Mouse (Mus musculus): Measurements from ENCODE around the gene Clstn2. TPM values are rescaled to one million over a fixed set of nuclear protein-coding genes. Genes with fewer than 3 reads are reported as not detected.

The Clstn2 gene
- polyA plus RNA-seq, 1 experiment from 2014 or later, result 4.7 TPM

DNA sequence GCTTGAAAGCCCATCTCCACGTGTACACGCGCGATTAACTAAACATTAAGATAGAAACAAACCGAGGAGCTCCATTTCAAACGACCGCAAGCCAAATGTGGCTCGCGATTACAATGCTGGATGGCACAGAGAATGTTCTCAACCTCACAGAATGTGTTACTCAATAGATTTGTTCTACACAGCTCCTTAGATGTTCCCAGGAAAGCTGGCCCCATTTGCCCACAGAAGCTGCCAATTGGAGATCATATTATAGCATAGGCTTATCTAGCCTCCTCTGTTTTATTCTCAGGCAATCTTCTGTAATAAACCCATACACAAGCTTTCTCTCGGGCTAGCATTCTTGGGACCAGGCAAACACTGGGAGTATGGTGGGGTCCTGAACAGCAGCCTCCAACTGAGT lies 334.9 kb downstream of the Clstn2 start:
- no peak overlapping the region for H3K4me2 ChIP-seq (replicated peaks)
- no peak overlapping the region for H3K4me3 ChIP-seq
- H3K4me1 ChIP-seq, result no peaks in the 10 kb centered on the region
- H3K27ac ChIP-seq, result no peak overlapping the region
- no peak for ATAC-seq (ENCODE audit: low FRiP score, low read depth)
- WGBS, result 93% methylated on average over 10 of the region's 10 CpGs
- peaks cover 3% of the 10 kb centered on the region for H3K27me3 ChIP-seq
- H3K9ac ChIP-seq, result no peak overlapping the region
- no peaks in the 10 kb centered on the region for H3K36me3 ChIP-seq
- H3K9me3 ChIP-seq, result no peaks in the 10 kb centered on the region

- no peaks in the 10 kb centered on the region for H3K9me3 ChIP-seq
- no peaks in the 10 kb centered on the region for H3K36me3 ChIP-seq
- no peak for ATAC-seq (ENCODE audit: low FRiP score, low read depth)
- no peak overlapping the region for H3K27ac ChIP-seq
- WGBS, result 68% methylated on average over 5 of the region's 5 CpGs
- no peak overlapping the region for H3K4me2 ChIP-seq (replicated peaks)
- H3K4me1 ChIP-seq, result no peaks in the 10 kb centered on the region
- no peaks in the 10 kb centered on the region; the same call in 1 of the 2 replicates for H3K27me3 ChIP-seq
- H3K9ac ChIP-seq, result no peak overlapping the region
- H3K4me3 ChIP-seq, result no peak overlapping the region
These were observed 336.2 kb downstream of the Clstn2 start for GRCm38 (mm10) chr9:97696655-97697235.

DNA sequence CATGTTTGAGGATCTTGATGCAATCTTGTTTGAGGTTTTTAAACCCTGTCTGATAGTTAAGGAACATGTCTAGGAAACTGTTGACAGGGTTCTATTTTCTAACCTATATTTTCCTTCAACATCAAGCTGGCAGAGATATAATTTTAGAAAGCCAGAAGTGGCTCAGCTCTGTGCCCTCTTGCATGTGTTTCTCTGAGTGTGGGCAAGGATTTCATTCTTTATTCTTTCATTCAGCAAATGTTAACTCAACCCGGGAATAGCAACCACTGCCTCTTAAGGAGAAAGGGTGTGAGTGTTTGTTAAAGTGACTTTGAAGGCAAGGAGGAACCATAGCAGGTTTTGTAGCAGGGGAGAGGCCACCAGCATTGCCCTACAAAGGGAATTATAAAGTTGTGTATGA lies 337.7 kb downstream of the Clstn2 start:
- H3K4me3 ChIP-seq, result no peak overlapping the region
- no peak overlapping the region for H3K9ac ChIP-seq
- no peak overlapping the region for H3K27ac ChIP-seq
- no peaks in the 10 kb centered on the region for H3K36me3 ChIP-seq
- no peaks in the 10 kb centered on the region for H3K4me1 ChIP-seq
- H3K9me3 ChIP-seq, result no peaks in the 10 kb centered on the region
- ATAC-seq (ENCODE audit: low FRiP score, low read depth), result no peak
- H3K27me3 ChIP-seq, result no peaks in the 10 kb centered on the region; the same call in 1 of the 2 replicates
- 67% methylated on average over 1 of the region's 1 CpGs for WGBS
- H3K4me2 ChIP-seq (replicated peaks), result no peak overlapping the region

- ATAC-seq (ENCODE audit: low FRiP score, low read depth), result no peak
- H3K36me3 ChIP-seq, result no peaks in the 10 kb centered on the region
These were observed 346.1 kb downstream of the Clstn2 start for GRCm38 (mm10) chr9:97686826-97687425.

GRCm38 (mm10) chr9:97685664-97686063 lies 347.3 kb downstream of the Clstn2 start:
- WGBS, result 72% methylated on average over 4 of the region's 4 CpGs
- H3K9ac ChIP-seq, result no peak overlapping the region
- no peak overlapping the region for H3K4me3 ChIP-seq
- ATAC-seq (ENCODE audit: low FRiP score, low read depth), result no peak
- no peaks in the 10 kb centered on the region for H3K36me3 ChIP-seq
- H3K9me3 ChIP-seq, result no peaks in the 10 kb centered on the region
- H3K4me2 ChIP-seq (replicated peaks), result no peak overlapping the region
- peaks cover 10% of the 10 kb centered on the region for H3K4me1 ChIP-seq
- H3K27ac ChIP-seq, result no peak overlapping the region
- no peaks in the 10 kb centered on the region for H3K27me3 ChIP-seq

More at GRCm38 (mm10) chr9:97686826-97687425, 346.1 kb downstream of the Clstn2 start:
- Histone ChIP-seq H3K27me3 (no peaks in the 10 kb centered on the region), H3K4me3 (no peak overlapping the region), H3K9me3 (no peaks in the 10 kb centered on the region), H3K4me2 (replicated peaks) (no peak overlapping the region), H3K9ac (no peak overlapping the region), H3K4me1 (peaks cover 10% of the 10 kb centered on the region), H3K27ac (no peak overlapping the region)
- WGBS, result 63% methylated on average over 4 of the region's 4 CpGs

GRCm38 (mm10) chr9:97679878-97680277 lies 353.1 kb downstream of the Clstn2 start:
- ATAC-seq (ENCODE audit: low FRiP score, low read depth), result no peak
- Histone ChIP-seq H3K9ac (no peak overlapping the region), H3K4me1 (no peaks in the 10 kb centered on the region)

DNA sequence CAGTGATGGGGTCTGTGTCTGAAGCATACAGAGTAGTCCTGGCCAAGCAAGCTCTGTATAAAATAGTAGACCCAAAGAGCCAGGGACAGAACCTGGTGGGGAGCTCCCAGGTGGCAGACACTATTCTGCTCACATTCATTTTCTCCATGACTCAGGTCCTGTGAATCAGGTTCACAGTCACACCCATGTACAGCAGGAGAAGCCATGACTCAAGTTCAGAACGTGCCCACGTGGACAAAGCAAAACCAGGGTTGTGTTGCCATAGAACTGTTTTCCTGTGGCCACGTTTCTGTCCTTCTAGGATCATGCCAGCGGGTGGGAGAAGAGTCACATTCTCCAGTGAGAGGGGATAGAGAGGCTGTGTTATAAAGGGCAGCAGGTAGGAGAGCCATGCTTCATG lies 353.9 kb downstream of the Clstn2 start:
- Histone ChIP-seq H3K9me3 (no peaks in the 10 kb centered on the region), H3K4me2 (replicated peaks) (no peak overlapping the region), H3K27me3 (no peaks in the 10 kb centered on the region), H3K27ac (no peak overlapping the region), H3K4me1 (no peaks in the 10 kb centered on the region), H3K9ac (no peak overlapping the region), H3K4me3 (no peak overlapping the region), H3K36me3 (no peaks in the 10 kb centered on the region)
- no peak for ATAC-seq (ENCODE audit: low FRiP score, low read depth)
- WGBS, result 90% methylated on average over 4 of the region's 4 CpGs

More at GRCm38 (mm10) chr9:97679878-97680277, 353.1 kb downstream of the Clstn2 start:
- Histone ChIP-seq H3K9me3 (no peaks in the 10 kb centered on the region), H3K36me3 (no peaks in the 10 kb centered on the region), H3K27ac (no peak overlapping the region), H3K4me3 (no peak overlapping the region), H3K27me3 (no peaks in the 10 kb centered on the region), H3K4me2 (replicated peaks) (no peak overlapping the region)

GRCm38 (mm10) chr9:97677075-97677474 lies 355.9 kb downstream of the Clstn2 start:
- ATAC-seq (ENCODE audit: low FRiP score, low read depth), result no peak
- Histone ChIP-seq H3K27me3 (no peaks in the 10 kb centered on the region), H3K4me2 (replicated peaks) (no peak overlapping the region), H3K4me1 (peaks cover 7% of the 10 kb centered on the region; the same call in 1 of the 2 replicates), H3K4me3 (no peak overlapping the region), H3K9me3 (no peaks in the 10 kb centered on the region), H3K36me3 (no peaks in the 10 kb centered on the region), H3K9ac (no peak overlapping the region), H3K27ac (no peak overlapping the region)
- WGBS, result 71% methylated on average over 3 of the region's 3 CpGs

DNA sequence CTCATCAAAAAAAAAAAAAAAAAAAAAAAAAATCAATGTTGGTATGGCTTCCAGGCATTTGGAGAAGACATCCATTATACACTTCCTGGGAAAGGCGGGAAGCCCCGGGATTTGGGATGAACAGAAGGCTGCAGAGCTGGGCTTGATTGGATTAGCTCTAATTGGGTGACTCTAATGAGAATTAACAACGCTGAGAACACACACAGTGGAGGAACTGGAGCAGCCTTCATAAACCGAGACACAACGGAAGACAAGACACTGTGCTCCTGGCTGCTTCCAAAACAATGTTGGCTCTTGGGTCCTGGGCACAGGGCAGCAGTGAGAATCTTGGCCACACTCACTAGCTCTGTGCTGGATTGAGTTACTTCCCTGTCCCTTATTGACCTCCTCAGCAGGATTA lies 360.3 kb downstream of the Clstn2 start:
- H3K4me1 ChIP-seq, result peaks cover 12% of the 10 kb centered on the region; the same call in 1 of the 2 replicates
- H3K9ac ChIP-seq, result no peak overlapping the region
- 15% methylated on average over 5 of the region's 5 CpGs for WGBS
- no peak overlapping the region for H3K27ac ChIP-seq
- H3K36me3 ChIP-seq, result no peaks in the 10 kb centered on the region
- no peaks in the 10 kb centered on the region for H3K27me3 ChIP-seq
- no peak overlapping the region for H3K4me2 ChIP-seq (replicated peaks)
- ATAC-seq (ENCODE audit: low FRiP score, low read depth), result no peak
- H3K4me3 ChIP-seq, result no peak overlapping the region
- H3K9me3 ChIP-seq, result no peaks in the 10 kb centered on the region

DNA sequence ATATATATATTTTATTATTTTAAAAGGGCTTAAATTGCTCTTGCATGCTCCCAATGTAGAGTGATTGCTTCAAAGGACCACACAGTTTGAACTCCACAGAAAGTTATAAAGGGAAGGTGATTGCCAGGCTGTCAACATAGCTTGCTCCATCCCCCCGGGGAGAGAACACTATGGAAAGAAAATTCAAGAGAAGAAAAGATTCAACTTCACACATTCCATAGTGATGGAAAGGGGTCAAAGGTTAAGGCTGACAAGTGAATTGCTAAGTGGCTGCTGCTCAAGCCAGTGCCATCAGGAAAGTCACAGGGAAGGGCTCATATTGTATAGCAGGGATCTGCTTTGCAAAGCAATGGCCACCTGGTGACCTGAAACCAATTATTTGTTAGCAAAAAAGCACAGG lies 360.8 kb downstream of the Clstn2 start:
- no peaks in the 10 kb centered on the region for H3K9me3 ChIP-seq
- peaks cover 12% of the 10 kb centered on the region; the same call in 1 of the 2 replicates for H3K4me1 ChIP-seq
- no peaks in the 10 kb centered on the region for H3K27me3 ChIP-seq
- no peak overlapping the region for H3K9ac ChIP-seq
- no peak overlapping the region for H3K4me3 ChIP-seq
- H3K27ac ChIP-seq, result no peak overlapping the region
- no peak overlapping the region for H3K4me2 ChIP-seq (replicated peaks)
- H3K36me3 ChIP-seq, result no peaks in the 10 kb centered on the region
- no peak for ATAC-seq (ENCODE audit: low FRiP score, low read depth)
- WGBS, result 6% methylated on average over 1 of the region's 1 CpGs

GRCm38 (mm10) chr9:97670666-97671065 lies 362.3 kb downstream of the Clstn2 start:
- no peak for ATAC-seq (ENCODE audit: low FRiP score, low read depth)
- 83% methylated on average over 8 of the region's 8 CpGs for WGBS
- H3K27me3 ChIP-seq, result no peaks in the 10 kb centered on the region

DNA sequence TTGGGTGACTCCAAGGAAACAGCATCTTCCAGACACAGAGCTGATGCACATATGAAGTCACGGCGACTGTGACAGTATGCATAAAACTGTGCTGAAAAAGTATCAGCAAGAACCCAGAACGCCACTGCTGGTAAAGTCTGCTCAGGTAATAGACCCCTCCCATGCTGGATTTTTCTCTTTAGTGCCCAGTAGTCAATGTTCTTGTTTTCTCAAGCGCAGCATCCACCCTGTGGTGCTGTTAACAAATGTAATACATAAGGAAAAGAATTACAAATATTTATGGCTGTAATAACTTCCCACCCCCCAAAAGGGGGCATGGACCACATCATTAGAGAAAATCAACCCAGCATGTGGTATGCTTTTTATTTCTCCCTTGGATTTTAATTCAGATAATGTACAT lies 372.0 kb downstream of the Clstn2 start:
- Histone ChIP-seq H3K27me3 (no peaks in the 10 kb centered on the region), H3K27ac (no peak overlapping the region), H3K4me2 (replicated peaks) (no peak overlapping the region), H3K9me3 (no peaks in the 10 kb centered on the region), H3K4me3 (no peak overlapping the region), H3K9ac (no peak overlapping the region), H3K36me3 (no peaks in the 10 kb centered on the region), H3K4me1 (no peaks in the 10 kb centered on the region)
- no peak for ATAC-seq (ENCODE audit: low FRiP score, low read depth)
- WGBS, result 77% methylated on average over 4 of the region's 4 CpGs

More at GRCm38 (mm10) chr9:97670666-97671065, 362.3 kb downstream of the Clstn2 start:
- Histone ChIP-seq H3K4me2 (replicated peaks) (no peak overlapping the region), H3K9ac (no peak overlapping the region), H3K36me3 (no peaks in the 10 kb centered on the region), H3K9me3 (no peaks in the 10 kb centered on the region), H3K4me1 (peaks cover 12% of the 10 kb centered on the region; the same call in 1 of the 2 replicates), H3K4me3 (no peak overlapping the region), H3K27ac (no peak overlapping the region)

DNA sequence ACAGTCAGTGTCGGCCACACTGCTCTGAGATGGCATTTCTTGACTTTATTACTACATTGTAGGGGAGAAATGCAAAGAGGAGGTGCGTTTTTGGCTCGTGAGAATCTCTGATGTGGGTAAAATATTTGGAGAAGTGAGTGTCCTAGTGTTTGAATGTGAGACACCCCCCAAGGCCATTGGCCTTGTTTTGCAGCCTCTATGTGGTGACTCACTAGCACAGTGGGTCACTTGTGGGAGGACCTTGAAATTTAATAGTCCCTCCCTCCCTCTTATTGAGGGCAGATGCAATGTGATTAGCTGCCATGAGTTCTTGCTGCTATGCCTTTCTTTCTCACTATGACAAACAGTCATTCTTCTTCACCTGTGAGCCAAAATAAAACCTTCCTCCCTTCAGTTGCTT lies 374.2 kb downstream of the Clstn2 start:
- no peak overlapping the region for H3K27ac ChIP-seq
- no peaks in the 10 kb centered on the region for H3K9me3 ChIP-seq
- H3K9ac ChIP-seq, result no peak overlapping the region
- no peak for ATAC-seq (ENCODE audit: low FRiP score, low read depth)
- no peaks in the 10 kb centered on the region for H3K4me1 ChIP-seq
- H3K27me3 ChIP-seq, result no peaks in the 10 kb centered on the region
- no peaks in the 10 kb centered on the region for H3K36me3 ChIP-seq
- WGBS, result 76% methylated on average over 3 of the region's 3 CpGs
- H3K4me2 ChIP-seq (replicated peaks), result no peak overlapping the region
- H3K4me3 ChIP-seq, result no peak overlapping the region

Measured in limb, embryonic 13.5 days (tissue).